Mouse (Mus musculus): Measurements from ENCODE around the gene Drc7. TPM values are rescaled to one million over a fixed set of nuclear protein-coding genes. Genes with fewer than 3 reads are reported as not detected.

The Drc7 gene
- polyA plus RNA-seq, 2 experiments = 0.10 TPM; not detected in 1

- DNase-seq (ENCODE audit: low spot score) (no peak), ATAC-seq (ENCODE audit: low FRiP score, low read depth) (no peak)
- H3K9me3 ChIP-seq (ENCODE audit: control insufficient read depth, low read length) = no peaks in the 10 kb centered on the region
- H3K27ac ChIP-seq (replicated peaks; ENCODE audit: low read depth, low read length) = no peak overlapping the region
- no peak overlapping the region for H3K4me3 ChIP-seq (replicated peaks; ENCODE audit: low read length)
- TF ChIP-seq POLR2A (IDR thresholded peaks at IDR 0.05; ENCODE audit: borderline replicate concordance, extremely low read depth, insufficient read depth, insufficient read length) = no peak
- H3K4me1 ChIP-seq (ENCODE audit: control insufficient read depth, insufficient read depth, low read length) = peaks cover 5% of the 10 kb centered on the region; the same call in 1 of the 2 replicates
- H3K36me3 ChIP-seq (ENCODE audit: control insufficient read depth, insufficient read depth, low read length) = no peaks in the 10 kb centered on the region
- H3K27me3 ChIP-seq (ENCODE audit: control insufficient read depth, insufficient read depth, low read length) = no peaks in the 10 kb centered on the region
- H3K9ac ChIP-seq (ENCODE audit: low read depth, low read length, severe bottlenecking) = no peak overlapping the region
- no peak overlapping the region for H3K4me2 ChIP-seq (replicated peaks; ENCODE audit: low read depth, low read length, severe bottlenecking)
- 62% methylated on average over 3 of the region's 3 CpGs for WGBS
Observed at GRCm38 (mm10) chr8:95046982-95047381, 7.9 kb upstream of the Drc7 start.

DNA sequence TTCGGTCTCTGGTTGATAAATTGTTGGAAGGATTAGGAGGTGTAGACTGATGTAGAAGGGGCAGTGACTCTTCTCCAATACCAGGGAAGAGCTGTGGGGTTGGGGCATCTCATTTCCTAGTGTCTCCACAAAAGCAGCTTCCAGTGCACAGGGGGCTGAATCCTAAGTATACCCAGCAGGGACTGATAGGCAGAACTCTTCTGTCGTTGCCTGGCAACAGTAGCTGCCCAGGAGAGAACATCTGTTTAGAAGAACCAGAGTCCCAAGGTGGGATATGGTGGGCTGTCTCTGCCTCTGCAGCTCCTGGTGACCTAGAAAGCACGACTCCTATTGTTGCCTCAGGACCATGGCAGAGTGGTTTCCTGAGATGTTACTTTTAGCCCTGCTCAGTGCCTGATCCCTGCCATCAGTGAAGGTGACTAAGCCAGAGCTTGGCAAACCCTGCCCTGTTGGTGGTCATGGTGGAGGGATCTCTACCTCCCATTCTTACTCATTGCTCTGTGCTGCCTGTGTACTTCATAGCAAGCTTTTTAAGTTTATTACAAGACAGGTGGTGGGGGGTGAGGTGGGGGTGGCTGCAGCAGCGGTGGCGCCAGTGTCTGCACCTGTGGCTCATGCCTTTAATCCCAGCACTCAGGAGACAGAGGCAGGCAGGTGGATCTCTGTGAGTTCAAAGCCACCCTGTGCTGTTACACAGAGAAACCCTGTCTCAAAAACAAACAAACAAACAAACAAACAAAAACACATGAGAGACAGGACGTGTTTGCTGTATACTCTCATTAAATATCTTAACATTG is 6.8 kb upstream of the Drc7 start:
- Histone ChIP-seq H3K9ac (ENCODE audit: low read depth, low read length, severe bottlenecking) (no peak overlapping the region), H3K27ac (replicated peaks; ENCODE audit: low read depth, low read length) (no peak overlapping the region), H3K27me3 (ENCODE audit: control insufficient read depth, insufficient read depth, low read length) (no peaks in the 10 kb centered on the region), H3K4me1 (ENCODE audit: control insufficient read depth, insufficient read depth, low read length) (peaks cover 5% of the 10 kb centered on the region; the same call in 1 of the 2 replicates), H3K36me3 (ENCODE audit: control insufficient read depth, insufficient read depth, low read length) (no peaks in the 10 kb centered on the region), H3K4me3 (replicated peaks; ENCODE audit: low read length) (no peak overlapping the region), H3K4me2 (replicated peaks; ENCODE audit: low read depth, low read length, severe bottlenecking) (no peak overlapping the region), H3K9me3 (ENCODE audit: control insufficient read depth, low read length) (no peaks in the 10 kb centered on the region)
- ATAC-seq (ENCODE audit: low FRiP score, low read depth) = no peak
- no peak for TF ChIP-seq POLR2A (IDR thresholded peaks at IDR 0.05; ENCODE audit: borderline replicate concordance, extremely low read depth, insufficient read depth, insufficient read length)
- 53% methylated on average over 6 of the region's 6 CpGs for WGBS
- no peak for DNase-seq (ENCODE audit: low spot score)

DNA sequence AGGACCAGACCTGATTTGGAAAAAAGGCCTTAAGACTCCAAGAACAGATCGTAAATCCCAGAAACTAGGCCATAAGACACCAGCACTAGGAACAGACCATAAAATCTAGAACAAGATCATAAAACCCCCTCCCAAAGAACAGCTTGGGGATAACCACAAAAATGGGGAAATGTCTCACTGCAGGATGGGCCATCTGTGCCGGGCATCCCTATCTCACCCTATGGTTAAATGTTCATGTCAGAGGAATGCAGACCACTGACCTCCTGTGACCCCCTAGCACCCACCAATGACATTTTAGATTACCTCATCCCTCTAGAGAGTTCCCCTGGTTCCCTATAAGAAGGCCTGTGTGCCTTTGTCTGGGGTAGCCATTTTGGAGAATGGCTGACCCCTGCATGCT is 5.3 kb upstream of the Drc7 start:
- H3K4me3 ChIP-seq (replicated peaks; ENCODE audit: low read length) = no peak overlapping the region
- peaks cover 5% of the 10 kb centered on the region; the same call in 1 of the 2 replicates for H3K4me1 ChIP-seq (ENCODE audit: control insufficient read depth, insufficient read depth, low read length)
- H3K27ac ChIP-seq (replicated peaks; ENCODE audit: low read depth, low read length) = no peak overlapping the region
- H3K9me3 ChIP-seq (ENCODE audit: control insufficient read depth, low read length) = no peaks in the 10 kb centered on the region
- no peak for TF ChIP-seq POLR2A (IDR thresholded peaks at IDR 0.05; ENCODE audit: borderline replicate concordance, extremely low read depth, insufficient read depth, insufficient read length)
- no peaks in the 10 kb centered on the region for H3K27me3 ChIP-seq (ENCODE audit: control insufficient read depth, insufficient read depth, low read length)
- WGBS = 13% methylated on average over 2 of the region's 2 CpGs
- H3K36me3 ChIP-seq (ENCODE audit: control insufficient read depth, insufficient read depth, low read length) = no peaks in the 10 kb centered on the region
- H3K9ac ChIP-seq (ENCODE audit: low read depth, low read length, severe bottlenecking) = no peak overlapping the region
- DNase-seq (ENCODE audit: low spot score) = no peak
- ATAC-seq (ENCODE audit: low FRiP score, low read depth) = 0 out of 2 replicates have a peak, but pooled peaks have one; percentile 6
- no peak overlapping the region for H3K4me2 ChIP-seq (replicated peaks; ENCODE audit: low read depth, low read length, severe bottlenecking)

DNA sequence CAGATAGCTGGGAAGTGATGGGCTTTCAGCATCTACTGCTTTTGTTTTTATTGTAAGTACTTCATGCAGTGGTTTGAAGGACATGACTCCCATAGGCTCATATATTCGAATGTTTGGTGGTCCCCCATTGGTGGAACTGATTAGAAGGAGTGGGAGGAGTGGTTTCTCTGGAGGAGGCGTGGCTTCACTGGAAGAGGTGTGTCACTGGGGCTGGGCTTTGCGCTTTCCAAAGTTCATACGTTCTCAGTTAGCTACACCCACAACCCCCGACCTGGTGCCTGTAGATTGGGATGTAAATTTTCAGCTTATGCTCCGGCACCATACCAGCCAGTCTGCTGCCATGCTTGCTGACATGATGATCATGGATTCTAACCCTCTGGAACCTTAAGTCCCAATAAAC is 465 bp upstream of the Drc7 start:
- no peak overlapping the region for H3K4me2 ChIP-seq (replicated peaks; ENCODE audit: low read depth, low read length, severe bottlenecking)
- H3K9ac ChIP-seq (ENCODE audit: low read depth, low read length, severe bottlenecking) = no peak overlapping the region
- TF ChIP-seq POLR2A (IDR thresholded peaks at IDR 0.05; ENCODE audit: borderline replicate concordance, extremely low read depth, insufficient read depth, insufficient read length) = no peak
- no peaks in the 10 kb centered on the region for H3K36me3 ChIP-seq (ENCODE audit: control insufficient read depth, insufficient read depth, low read length)
- H3K4me3 ChIP-seq (replicated peaks; ENCODE audit: low read length) = no peak overlapping the region
- H3K27ac ChIP-seq (replicated peaks; ENCODE audit: low read depth, low read length) = no peak overlapping the region
- ATAC-seq (ENCODE audit: low FRiP score, low read depth) (no peak), DNase-seq (ENCODE audit: low spot score) (no peak)
- WGBS = 57% methylated on average over 6 of the region's 6 CpGs
- no peaks in the 10 kb centered on the region for H3K27me3 ChIP-seq (ENCODE audit: control insufficient read depth, insufficient read depth, low read length)
- H3K9me3 ChIP-seq (ENCODE audit: control insufficient read depth, low read length) = no peaks in the 10 kb centered on the region
- no peaks in the 10 kb centered on the region for H3K4me1 ChIP-seq (ENCODE audit: control insufficient read depth, insufficient read depth, low read length)

- WGBS = 79% methylated on average over 5 of the region's 5 CpGs
- Histone ChIP-seq H3K4me2 (replicated peaks; ENCODE audit: low read depth, low read length, severe bottlenecking) (no peak overlapping the region), H3K36me3 (ENCODE audit: control insufficient read depth, insufficient read depth, low read length) (no peaks in the 10 kb centered on the region), H3K4me1 (ENCODE audit: control insufficient read depth, insufficient read depth, low read length) (no peaks in the 10 kb centered on the region), H3K27ac (replicated peaks; ENCODE audit: low read depth, low read length) (no peak overlapping the region), H3K9ac (ENCODE audit: low read depth, low read length, severe bottlenecking) (no peak overlapping the region), H3K27me3 (ENCODE audit: control insufficient read depth, insufficient read depth, low read length) (no peaks in the 10 kb centered on the region), H3K4me3 (replicated peaks; ENCODE audit: low read length) (no peak overlapping the region), H3K9me3 (ENCODE audit: control insufficient read depth, low read length) (no peaks in the 10 kb centered on the region)
- no peak for ATAC-seq (ENCODE audit: low FRiP score, low read depth)
- no peak for DNase-seq (ENCODE audit: low spot score)
- TF ChIP-seq POLR2A (IDR thresholded peaks at IDR 0.05; ENCODE audit: borderline replicate concordance, extremely low read depth, insufficient read depth, insufficient read length) = no peak
Observed at GRCm38 (mm10) chr8:95056414-95056813, 1.5 kb downstream of the Drc7 start.
